Comparison of ENCODE assay signal across 26 mouse cellular contexts in the genomic region with DNA sequence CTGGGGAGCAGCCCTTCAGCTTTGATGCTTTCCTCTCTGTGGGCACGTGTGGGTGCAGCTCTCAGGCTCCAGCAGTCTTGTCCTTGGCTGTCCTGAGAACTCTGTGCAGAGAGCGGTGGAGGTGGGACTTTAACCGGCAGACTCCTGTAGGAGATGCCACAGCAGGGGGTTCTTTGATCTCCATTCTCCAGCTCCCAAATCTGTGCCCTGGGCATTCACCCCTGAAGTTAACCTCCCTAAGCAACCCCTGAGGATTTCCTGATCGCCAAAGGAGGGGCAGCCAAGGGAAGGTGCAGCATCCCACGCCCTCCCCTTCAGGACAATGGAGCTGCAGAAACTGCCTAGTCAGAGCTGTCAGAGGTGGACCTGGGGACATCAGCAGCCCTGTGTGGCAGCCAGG.
DNase-seq lines count a peak whose midpoint lies in the region; ATAC-seq and TF ChIP-seq lines count a peak whose summit lies in the region.
"Had no signal": no experiment of that assay in that cellular context is flagged by ENCODE, and none has a peak within 500 bp of the region (broad histone marks: within the 10 kb centered on the region; RNA-seq: fewer than 3 reads in every experiment).

No protein-coding gene starts in this region.

- no peak for TF ChIP-seq CTCF in E14TG2a.4 (conservative IDR thresholded peaks at IDR 0.05; ENCODE audit: low read length)
- TF ChIP-seq CTCF in ES-Bruce4 (IDR thresholded peaks at IDR 0.05; ENCODE audit: low read depth, low read length) = no peak

- no peak for TF ChIP-seq POLR2A in ES-Bruce4 (IDR thresholded peaks at IDR 0.05; ENCODE audit: insufficient read depth, low read length)

- H3K27me3 ChIP-seq in E14TG2a.4 (ENCODE audit: insufficient read depth, low read length) (peaks cover 13% of the 10 kb centered on the region), ES-Bruce4 (ENCODE audit: control insufficient read depth, insufficient read depth, low read length, poor library complexity, severe bottlenecking) (no peaks in the 10 kb centered on the region)
- H3K27me3 ChIP-seq in embryonic facial prominence, embryonic 10.5 days (replicated peaks; ENCODE audit: low read depth, poor library complexity, severe bottlenecking) = peaks cover 99% of the 10 kb centered on the region
- H3K27me3 ChIP-seq in kidney, embryonic 15.5 days = peaks cover 67% of the 10 kb centered on the region

- peak overlapping the region; percentile 67 for H3K27ac ChIP-seq in ES-Bruce4 (ENCODE audit: insufficient read depth, low read length)
- 0 out of 2 replicates have a peak overlapping the region, but pooled peaks have one; percentile 30 for H3K27ac ChIP-seq in embryonic facial prominence, embryonic 10.5 days (replicated peaks)
- no peak overlapping the region for H3K27ac ChIP-seq in kidney, embryonic 15.5 days
- H3K27ac ChIP-seq: forebrain, embryonic 13.5 days; heart, embryonic 10.5 days; limb, embryonic 13.5 days; liver, embryonic 12.5 days; midbrain, embryonic 13.5 days; neural tube, embryonic 12.5 days had no signal

- H3K9me3 ChIP-seq in E14TG2a.4 (ENCODE audit: low read length) (no peaks in the 10 kb centered on the region), ES-Bruce4 (replicated peaks; ENCODE audit: control insufficient read depth, insufficient read depth, low read length, poor library complexity, severe bottlenecking) (no peaks in the 10 kb centered on the region)
- H3K9me3 ChIP-seq in embryonic facial prominence, embryonic 10.5 days = no peaks in the 10 kb centered on the region
- H3K9me3 ChIP-seq in kidney, embryonic 15.5 days (replicated peaks) = no peaks in the 10 kb centered on the region
- H3K9me3 ChIP-seq: forebrain, embryonic 13.5 days; G1E; heart, embryonic 10.5 days; limb, embryonic 13.5 days; liver, embryonic 12.5 days; midbrain, embryonic 13.5 days; neural tube, embryonic 12.5 days had no signal

- H3K9ac ChIP-seq in ES-Bruce4 (ENCODE audit: low read depth, poor library complexity, severe bottlenecking) = no peak overlapping the region
- no peak overlapping the region for H3K9ac ChIP-seq in kidney, embryonic 15.5 days
- H3K9ac ChIP-seq: forebrain, embryonic 13.5 days; limb, embryonic 13.5 days; liver, embryonic 12.5 days; midbrain, embryonic 13.5 days; neural tube, embryonic 12.5 days had no signal

- no peak for DNase-seq in embryonic facial prominence, embryonic 10.5 days (ENCODE audit: low spot score)
- no peak for DNase-seq in frontal cortex, postnatal 14 days (ENCODE audit: low spot score in 2 of 2)
- no peak for DNase-seq in adrenal gland, postnatal 10 days
- DNase-seq in layer of hippocampus, adult 18-20 months (ENCODE audit: low spot score in 2 of 2) = no peak
- DNase-seq: cerebellum, adult 11-12 months; gastrocnemius, postnatal 10 days; heart, postnatal 4 days; lung, adult 18-20 months; lung, postnatal 10 days; retina, postnatal 1 day; right cerebral cortex, postnatal 25 days; spleen, adult 18-20 months; thymus, postnatal 25 days had no signal

- H3K4me2 ChIP-seq in kidney, embryonic 15.5 days = no peak overlapping the region
- H3K4me2 ChIP-seq: forebrain, embryonic 13.5 days; limb, embryonic 13.5 days; liver, embryonic 12.5 days; midbrain, embryonic 13.5 days; neural tube, embryonic 12.5 days had no signal

- H3K36me3 ChIP-seq in E14TG2a.4 (ENCODE audit: insufficient read depth, low read length) = no peaks in the 10 kb centered on the region
- no peaks in the 10 kb centered on the region for H3K36me3 ChIP-seq in ES-Bruce4 (ENCODE audit: control insufficient read depth, insufficient read depth, low read length, poor library complexity, severe bottlenecking)
- H3K36me3 ChIP-seq in embryonic facial prominence, embryonic 10.5 days (replicated peaks) = no peaks in the 10 kb centered on the region
- no peaks in the 10 kb centered on the region for H3K36me3 ChIP-seq in kidney, embryonic 15.5 days
- H3K36me3 ChIP-seq: G1E; heart, embryonic 10.5 days; limb, embryonic 13.5 days; liver, embryonic 12.5 days; midbrain, embryonic 13.5 days; neural tube, embryonic 12.5 days had no signal

- peak; percentile 64 for ATAC-seq in kidney, embryonic 15.5 days (replicated peaks; ENCODE audit: low FRiP score)
- no peak for ATAC-seq in activated CD4-positive, CD25-positive, alpha-beta regulatory T cell, adult 4 months
- ATAC-seq: forebrain, embryonic 13.5 days; intestine, postnatal 0 days; liver, embryonic 12.5 days; midbrain, embryonic 13.5 days; Patski had no signal

- 8% methylated on average over 5 of the region's 5 CpGs for WGBS in embryonic facial prominence, embryonic 10.5 days
- WGBS in kidney, embryonic 15.5 days = 10% methylated on average over 5 of the region's 5 CpGs

- H3K4me3 ChIP-seq in E14TG2a.4 (replicated peaks; ENCODE audit: low read length) = peak overlapping the region; percentile 45
- no peak overlapping the region for H3K4me3 ChIP-seq in ES-Bruce4 (ENCODE audit: low read depth, low read length)
- no peak overlapping the region for H3K4me3 ChIP-seq in embryonic facial prominence, embryonic 10.5 days
- no peak overlapping the region for H3K4me3 ChIP-seq in kidney, embryonic 15.5 days (replicated peaks)
- H3K4me3 ChIP-seq: forebrain, embryonic 13.5 days; heart, embryonic 10.5 days; limb, embryonic 13.5 days; liver, embryonic 12.5 days; midbrain, embryonic 13.5 days; neural tube, embryonic 12.5 days had no signal

- peak; percentile 95 for TF ChIP-seq EP300 in ES-Bruce4 (IDR thresholded peaks at IDR 0.05; ENCODE audit: insufficient read depth, low read depth, low read length)

- H3K4me1 ChIP-seq in E14TG2a.4 (replicated peaks; ENCODE audit: low read depth, low read length) = peaks cover 95% of the 10 kb centered on the region
- peaks cover 16% of the 10 kb centered on the region for H3K4me1 ChIP-seq in ES-Bruce4 (ENCODE audit: control insufficient read depth, insufficient read depth, low read length)
- H3K4me1 ChIP-seq in embryonic facial prominence, embryonic 10.5 days = peaks cover 64% of the 10 kb centered on the region
- peaks cover 33% of the 10 kb centered on the region for H3K4me1 ChIP-seq in kidney, embryonic 15.5 days
- H3K4me1 ChIP-seq: liver, embryonic 12.5 days had no signal
